Mouse (Mus musculus) kidney, embryonic 15.5 days (tissue): ENCODE measurements at regions not wholly inside any gene's neighbourhood (a gene's known extent, or its start where the extent isn't known, plus 50 kb on each side); places are given as distances from the start of the nearest gene placed in this dataset. TPM values are rescaled to one million over a fixed set of nuclear protein-coding genes. Genes with fewer than 3 reads are reported as not detected.
A peak's percentile ranks its signal among the peaks of the same experiment; 100 is the strongest.

Experiments used
- ATAC-seq: fragments of 200-750 bp; cut with Nextera tagmentation; replicated peaks from 2 replicates; pipeline ENCODE4 v1.8.0; 2017; ENCODE audit warnings: moderate TSS enrichment; ENCODE audit not compliant: low FRiP score
- H3K27ac ChIP-seq: fragments of 300-500 bp; sonication (generic); 2 replicates; pipeline ENCODE4 v1.5.1; 2015; ENCODE audit warnings: mild to moderate bottlenecking, inconsistent platforms
- H3K27me3 ChIP-seq: fragments of 300-500 bp; sonication (generic); 2 replicates; pipeline ENCODE4 v1.6.1; 2015; ENCODE audit warnings: inconsistent platforms
- H3K36me3 ChIP-seq: fragments of 300-500 bp; sonication (generic); 2 replicates; pipeline ENCODE4 v1.6.1; 2015; ENCODE audit warnings: inconsistent platforms
- H3K4me1 ChIP-seq: fragments of 300-500 bp; sonication (generic); 2 replicates; pipeline ENCODE4 v1.6.1; 2015; ENCODE audit warnings: inconsistent platforms
- H3K4me2 ChIP-seq: fragments of 300-500 bp; sonication (generic); 2 replicates; pipeline ENCODE4 v1.6.1; 2015; ENCODE audit warnings: moderate library complexity, mild to moderate bottlenecking, inconsistent platforms
- H3K4me3 ChIP-seq: fragments of 300-500 bp; sonication (generic); replicated peaks from 2 replicates; pipeline ENCODE4 v1.5.1; 2015; ENCODE audit warnings: mild to moderate bottlenecking, inconsistent platforms
- H3K9ac ChIP-seq: fragments of 300-500 bp; sonication (generic); 2 replicates; pipeline ENCODE4 v1.6.1; 2015; ENCODE audit warnings: mild to moderate bottlenecking, inconsistent platforms
- H3K9me3 ChIP-seq: fragments of 300-500 bp; sonication (generic); replicated peaks from 2 replicates; pipeline ENCODE4 v1.6.1; 2016; ENCODE audit warnings: inconsistent platforms
- WGBS: fragments of 180-500 bp; shearing (Covaris S2); methylation state at CpG from one replicate; pipeline ENCODE4 v1.1.7; 2015; ENCODE audit warnings: mixed read lengths; 5-methylcytosine and 5-hydroxymethylcytosine counted together
- microRNA-seq: library from miRNA; unstranded; fragments of <30 nt; microRNA quantifications from one replicate; pipeline ENCODE4, GENCODE M21; 2016

GRCm38 (mm10) chr5:141139361-141139912, 101.9 kb upstream of the Sdk1 start:
- 34% methylated on average over 14 of the region's 14 CpGs for whole genome bisulfite sequencing
- ATAC-seq, result no peak
- H3K9me3 ChIP-seq, result no peaks in the 10 kb centered on the region
- H3K4me1 ChIP-seq, result peaks cover 39% of the 10 kb centered on the region
- H3K27me3 ChIP-seq, result no peaks in the 10 kb centered on the region
- H3K4me2 ChIP-seq, result peak overlapping the region; percentile 12; the same call in 1 of the 2 replicates
- no peak overlapping the region for H3K27ac ChIP-seq
- no peak overlapping the region for H3K9ac ChIP-seq
- no peaks in the 10 kb centered on the region for H3K36me3 ChIP-seq
- H3K4me3 ChIP-seq, result no peak overlapping the region

- no peak overlapping the region for H3K9ac ChIP-seq
- no peaks in the 10 kb centered on the region for H3K4me1 ChIP-seq
- no peak overlapping the region for H3K27ac ChIP-seq
- H3K36me3 ChIP-seq, result no peaks in the 10 kb centered on the region
- 85% methylated on average over 8 of the region's 8 CpGs for WGBS
- no peak for ATAC-seq
- H3K4me2 ChIP-seq, result no peak overlapping the region
- no peaks in the 10 kb centered on the region for H3K27me3 ChIP-seq
- no peak overlapping the region for H3K4me3 ChIP-seq
- no peaks in the 10 kb centered on the region for H3K9me3 ChIP-seq
Observed at GRCm38 (mm10) chr5:141160391-141160790, 80.9 kb upstream of the Sdk1 start.

- no peak for ATAC-seq
- 93% methylated on average over 5 of the region's 5 CpGs for WGBS
- no peak overlapping the region for H3K4me2 ChIP-seq
Observed at GRCm38 (mm10) chr5:141160956-141161355, 80.3 kb upstream of the Sdk1 start.

GRCm38 (mm10) chr5:141182442-141182841, 58.8 kb upstream of the Sdk1 start:
- ATAC-seq, result no peak
- H3K27ac ChIP-seq, result no peak overlapping the region
- no peaks in the 10 kb centered on the region for H3K36me3 ChIP-seq
- H3K9ac ChIP-seq, result no peak overlapping the region
- H3K27me3 ChIP-seq, result no peaks in the 10 kb centered on the region
- H3K9me3 ChIP-seq, result no peaks in the 10 kb centered on the region
- WGBS, result 37% methylated on average over 6 of the region's 6 CpGs
- H3K4me3 ChIP-seq, result no peak overlapping the region
- no peak overlapping the region for H3K4me2 ChIP-seq
- H3K4me1 ChIP-seq, result no peaks in the 10 kb centered on the region

More at GRCm38 (mm10) chr5:141160956-141161355, 80.3 kb upstream of the Sdk1 start:
- H3K27me3 ChIP-seq, result no peaks in the 10 kb centered on the region
- H3K36me3 ChIP-seq, result no peaks in the 10 kb centered on the region
- H3K9ac ChIP-seq, result no peak overlapping the region
- no peaks in the 10 kb centered on the region for H3K4me1 ChIP-seq
- no peaks in the 10 kb centered on the region for H3K9me3 ChIP-seq
- H3K4me3 ChIP-seq, result no peak overlapping the region
- no peak overlapping the region for H3K27ac ChIP-seq

- Histone ChIP-seq H3K4me3 (no peak overlapping the region), H3K36me3 (no peaks in the 10 kb centered on the region), H3K9me3 (no peaks in the 10 kb centered on the region), H3K4me2 (no peak overlapping the region), H3K27me3 (no peaks in the 10 kb centered on the region), H3K4me1 (no peaks in the 10 kb centered on the region), H3K27ac (0 out of 2 replicates have a peak overlapping the region, but pooled peaks have one; percentile 39), H3K9ac (no peak overlapping the region)
- ATAC-seq, result no peak
- 70% methylated on average over 2 of the region's 2 CpGs for WGBS
Observed at GRCm38 (mm10) chr5:141189033-141189432, 52.3 kb upstream of the Sdk1 start.

Small RNA genes lying in the stretch of these regions (microRNA-seq; reads per million reads assigned to microRNA genes)
- gene Gm26113, result not detected
